9 mouse cellular contexts compared by ENCODE assay signal in genomic region chr9:62555258-62555856, GRCm38 (mm10). TPM values are rescaled to one million over a fixed set of nuclear protein-coding genes. Genes with fewer than 3 reads are reported as not detected.
DNase-seq lines count a peak whose midpoint lies in the region; ATAC-seq and TF ChIP-seq lines count a peak whose summit lies in the region.
"Had no signal": no experiment of that assay in that cellular context is flagged by ENCODE, and none has a peak within 500 bp of the region (broad histone marks: within the 10 kb centered on the region; RNA-seq: fewer than 3 reads in every experiment).

No protein-coding gene starts in this region.

- H3K4me3 ChIP-seq in forebrain, embryonic 11.5 days (ENCODE audit: low read depth, low read length) = no peak overlapping the region
- H3K4me3 ChIP-seq in forebrain, embryonic 10.5 days = no peak overlapping the region
- no peak overlapping the region for H3K4me3 ChIP-seq in liver, postnatal 0 days (ENCODE audit: low read depth, low read length)
- H3K4me3 ChIP-seq in liver, embryonic 12.5 days = no peak overlapping the region
- H3K4me3 ChIP-seq in cerebellum, adult 2 months (replicated peaks; ENCODE audit: insufficient read depth, low read depth, low read length) = no peak overlapping the region
- H3K4me3 ChIP-seq in hindbrain, postnatal 0 days (ENCODE audit: low read length) = no peak overlapping the region
- no peak overlapping the region for H3K4me3 ChIP-seq in midbrain, embryonic 14.5 days (replicated peaks; ENCODE audit: low read depth, low read length)

- peaks cover 9% of the 10 kb centered on the region; the same call in 1 of the 2 replicates for H3K4me1 ChIP-seq in forebrain, embryonic 11.5 days (replicated peaks; ENCODE audit: control insufficient read depth, insufficient read depth, low read length)
- peaks cover 17% of the 10 kb centered on the region for H3K4me1 ChIP-seq in forebrain, embryonic 10.5 days
- H3K4me1 ChIP-seq in liver, postnatal 0 days (ENCODE audit: insufficient read depth) = no peaks in the 10 kb centered on the region
- H3K4me1 ChIP-seq in liver, embryonic 12.5 days = no peaks in the 10 kb centered on the region
- peaks cover 38% of the 10 kb centered on the region for H3K4me1 ChIP-seq in cerebellum, adult 2 months (ENCODE audit: control insufficient read depth, insufficient read depth, low read length)
- peaks cover 12% of the 10 kb centered on the region for H3K4me1 ChIP-seq in hindbrain, postnatal 0 days (ENCODE audit: insufficient read depth, low read length)
- H3K4me1 ChIP-seq in midbrain, embryonic 14.5 days (ENCODE audit: control insufficient read depth, insufficient read depth, low read length) = peaks cover 15% of the 10 kb centered on the region

- TF ChIP-seq CTCF in liver, postnatal 0 days (IDR thresholded peaks at IDR 0.05; ENCODE audit: low read depth) = peak; percentile 61
- peak; percentile 55; the same call in 1 of the 2 replicates for TF ChIP-seq CTCF in cerebellum, adult 2 months (IDR thresholded peaks at IDR 0.05; ENCODE audit: borderline replicate concordance, insufficient read depth, low read depth, low read length)
- TF ChIP-seq CTCF in hindbrain, postnatal 0 days (IDR thresholded peaks at IDR 0.05; ENCODE audit: low read depth) = peak; percentile 84

- H3K27ac ChIP-seq in forebrain, embryonic 11.5 days (ENCODE audit: low read depth, low read length) = 0 out of 2 replicates have a peak overlapping the region, but pooled peaks have one; percentile 20
- no peak overlapping the region for H3K27ac ChIP-seq in forebrain, embryonic 10.5 days
- no peak overlapping the region for H3K27ac ChIP-seq in liver, postnatal 0 days (ENCODE audit: low read depth)
- H3K27ac ChIP-seq in liver, embryonic 12.5 days = no peak overlapping the region
- H3K27ac ChIP-seq in cerebellum, adult 2 months (ENCODE audit: insufficient read depth, low read length) = no peak overlapping the region
- H3K27ac ChIP-seq in hindbrain, postnatal 0 days = no peak overlapping the region
- H3K27ac ChIP-seq in midbrain, embryonic 14.5 days (replicated peaks; ENCODE audit: low read depth, low read length) = no peak overlapping the region

- TF ChIP-seq POLR2A in cerebellum, adult 2 months (IDR thresholded peaks at IDR 0.05; ENCODE audit: borderline replicate concordance, insufficient read depth, low read length) = no peak

- no peaks in the 10 kb centered on the region for H3K36me3 ChIP-seq in forebrain, embryonic 11.5 days (ENCODE audit: control insufficient read depth, insufficient read depth, low read length)
- no peaks in the 10 kb centered on the region for H3K36me3 ChIP-seq in forebrain, embryonic 10.5 days (replicated peaks)
- no peaks in the 10 kb centered on the region for H3K36me3 ChIP-seq in liver, postnatal 0 days (replicated peaks; ENCODE audit: insufficient read depth, low read length)
- H3K36me3 ChIP-seq in liver, embryonic 12.5 days = no peaks in the 10 kb centered on the region
- H3K36me3 ChIP-seq in hindbrain, postnatal 0 days (ENCODE audit: insufficient read depth, low read length) = no peaks in the 10 kb centered on the region
- H3K36me3 ChIP-seq in midbrain, embryonic 14.5 days (ENCODE audit: control insufficient read depth, insufficient read depth, low read length) = no peaks in the 10 kb centered on the region
- H3K36me3 ChIP-seq: G1E had no signal

- no peaks in the 10 kb centered on the region for H3K9me3 ChIP-seq in forebrain, embryonic 11.5 days (ENCODE audit: control insufficient read depth, low read length)
- no peaks in the 10 kb centered on the region for H3K9me3 ChIP-seq in forebrain, embryonic 10.5 days
- no peaks in the 10 kb centered on the region for H3K9me3 ChIP-seq in liver, postnatal 0 days (ENCODE audit: low read length)
- no peaks in the 10 kb centered on the region for H3K9me3 ChIP-seq in liver, embryonic 12.5 days (replicated peaks)
- no peaks in the 10 kb centered on the region for H3K9me3 ChIP-seq in hindbrain, postnatal 0 days (ENCODE audit: low read length)
- no peaks in the 10 kb centered on the region for H3K9me3 ChIP-seq in midbrain, embryonic 14.5 days (ENCODE audit: control insufficient read depth, low read length)
- H3K9me3 ChIP-seq: G1E had no signal

- H3K9ac ChIP-seq in forebrain, embryonic 11.5 days (ENCODE audit: low read length) = no peak overlapping the region
- no peak overlapping the region for H3K9ac ChIP-seq in liver, postnatal 0 days (replicated peaks)
- H3K9ac ChIP-seq in liver, embryonic 12.5 days = no peak overlapping the region
- H3K9ac ChIP-seq in hindbrain, postnatal 0 days (replicated peaks; ENCODE audit: low read length) = no peak overlapping the region
- no peak overlapping the region for H3K9ac ChIP-seq in midbrain, embryonic 14.5 days (replicated peaks; ENCODE audit: low read length)

- DNase-seq in forebrain, embryonic 11.5 days (ENCODE audit: low spot score) = peak; percentile 51
- no peak for DNase-seq in forebrain, embryonic 10.5 days (ENCODE audit: extremely low spot score, low spot score)
- no peak for DNase-seq in liver, postnatal 0 days
- peak; percentile 44 to 69 for DNase-seq in cerebellum, adult 2 months
- peak; percentile 86 for DNase-seq in hindbrain, postnatal 0 days (ENCODE audit: low spot score)
- DNase-seq in midbrain, embryonic 14.5 days = peak; percentile 87
- no peak for DNase-seq in spleen, postnatal 36 days (ENCODE audit: low spot score in 2 of 2)

- TF ChIP-seq EP300 in liver, postnatal 0 days (IDR thresholded peaks at IDR 0.05; ENCODE audit: low read depth) = no peak

- H3K27me3 ChIP-seq in forebrain, embryonic 11.5 days (ENCODE audit: control insufficient read depth, insufficient read depth, low read length) = no peaks in the 10 kb centered on the region
- H3K27me3 ChIP-seq in forebrain, embryonic 10.5 days (ENCODE audit: poor library complexity, severe bottlenecking) = no peaks in the 10 kb centered on the region; the same call in 1 of the 2 replicates
- H3K27me3 ChIP-seq in liver, postnatal 0 days (ENCODE audit: insufficient read depth, low read length) = no peaks in the 10 kb centered on the region
- H3K27me3 ChIP-seq in liver, embryonic 12.5 days (replicated peaks) = no peaks in the 10 kb centered on the region; the same call in 1 of the 2 replicates
- no peaks in the 10 kb centered on the region for H3K27me3 ChIP-seq in cerebellum, adult 2 months (ENCODE audit: control insufficient read depth, insufficient read depth, low read length)
- H3K27me3 ChIP-seq in hindbrain, postnatal 0 days (ENCODE audit: insufficient read depth, low read length) = no peaks in the 10 kb centered on the region
- no peaks in the 10 kb centered on the region for H3K27me3 ChIP-seq in midbrain, embryonic 14.5 days (ENCODE audit: control insufficient read depth, insufficient read depth, low read length)

- WGBS in forebrain, embryonic 11.5 days = 66% methylated on average over 5 of the region's 5 CpGs
- 71% methylated on average over 5 of the region's 5 CpGs for WGBS in forebrain, embryonic 10.5 days
- 56% methylated on average over 5 of the region's 5 CpGs for WGBS in liver, postnatal 0 days (ENCODE audit: insufficient replicate concordance)
- 50% methylated on average over 5 of the region's 5 CpGs for WGBS in liver, embryonic 12.5 days (ENCODE audit: insufficient replicate concordance)
- 60% methylated on average over 5 of the region's 5 CpGs for WGBS in cerebellum, adult 2 months
- 71% methylated on average over 5 of the region's 5 CpGs for WGBS in hindbrain, postnatal 0 days
- WGBS in midbrain, embryonic 14.5 days = 64% methylated on average over 5 of the region's 5 CpGs

- ATAC-seq in forebrain, embryonic 11.5 days (replicated peaks; ENCODE audit: low FRiP score) = no peak; the same call in 1 of the 2 replicates
- no peak for ATAC-seq in liver, postnatal 0 days
- no peak for ATAC-seq in liver, embryonic 12.5 days
- 0 out of 2 replicates have a peak, but pooled peaks have one; percentile 50 for ATAC-seq in hindbrain, postnatal 0 days
- ATAC-seq in midbrain, embryonic 14.5 days (ENCODE audit: low FRiP score, low TSS enrichment) = no peak

- no peak overlapping the region for H3K4me2 ChIP-seq in forebrain, embryonic 11.5 days (ENCODE audit: low read depth, low read length, severe bottlenecking)
- H3K4me2 ChIP-seq in liver, postnatal 0 days (ENCODE audit: low read depth, low read length) = no peak overlapping the region
- H3K4me2 ChIP-seq in liver, embryonic 12.5 days = no peak overlapping the region
- H3K4me2 ChIP-seq in hindbrain, postnatal 0 days (ENCODE audit: low read depth, low read length) = no peak overlapping the region
- H3K4me2 ChIP-seq in midbrain, embryonic 14.5 days (ENCODE audit: low read length) = no peak overlapping the region

RNA-seq across cellular contexts. Expression of gene Coro2b, which starts 18.5 kb away (rescaled TPM):
- polyA plus RNA-seq in forebrain, embryonic 11.5 days (2014; fragmentation: Nextera tagmentation; extraction: Ambion mirVana) = 24.0 and 26.5 TPM in 2 replicates
- polyA plus RNA-seq in forebrain, embryonic 10.5 days (2016; fragmentation: Nextera tagmentation; extraction: Ambion mirVana) = 9.7 and 10.0 TPM in 2 replicates
- polyA plus RNA-seq in liver, postnatal 0 days (2015; fragmentation: Nextera tagmentation; extraction: Ambion mirVana) = 0.87 and 0.89 TPM in 2 replicates
- polyA plus RNA-seq in liver, embryonic 12.5 days (2016; fragmentation: Nextera tagmentation; extraction: Ambion mirVana) = 2.7 and 3.2 TPM in 2 replicates
- polyA plus RNA-seq in cerebellum, adult 2 months (2012; rRNA removed) = 210 and 244 TPM in 2 replicates
- 42.6 and 47.2 TPM in 2 replicates for total RNA-seq in hindbrain, postnatal 0 days (2014; rRNA removed)
- 24.7 and 25.0 TPM in 2 replicates for polyA plus RNA-seq in hindbrain, postnatal 0 days (2015; fragmentation: Nextera tagmentation; extraction: Ambion mirVana)
- 33.2 and 34.5 TPM in 2 replicates for polyA plus RNA-seq in midbrain, embryonic 14.5 days (2014; fragmentation: Nextera tagmentation; extraction: Ambion mirVana)
- polyA plus RNA-seq: G1E had no signal

Comparison
In these comparisons a context has a peak if more than half of its experiments do, and no peak if none do; other contexts are left out.
1. DNase-seq: peak in forebrain, embryonic 11.5 days (single experiment), cerebellum, adult 2 months (2 of 2), hindbrain, postnatal 0 days (single experiment) and midbrain, embryonic 14.5 days (single experiment); none in forebrain, embryonic 10.5 days (single experiment), liver, postnatal 0 days (single experiment) and spleen, postnatal 36 days (0 of 2).
2. Peak in every context shown above with its lines, with median percentiles within 50 percentile points of each other: CTCF ChIP-seq.